Mouse (Mus musculus): ENCODE data around the gene Cdkn1a.

Gene Cdkn1a

DNA sequence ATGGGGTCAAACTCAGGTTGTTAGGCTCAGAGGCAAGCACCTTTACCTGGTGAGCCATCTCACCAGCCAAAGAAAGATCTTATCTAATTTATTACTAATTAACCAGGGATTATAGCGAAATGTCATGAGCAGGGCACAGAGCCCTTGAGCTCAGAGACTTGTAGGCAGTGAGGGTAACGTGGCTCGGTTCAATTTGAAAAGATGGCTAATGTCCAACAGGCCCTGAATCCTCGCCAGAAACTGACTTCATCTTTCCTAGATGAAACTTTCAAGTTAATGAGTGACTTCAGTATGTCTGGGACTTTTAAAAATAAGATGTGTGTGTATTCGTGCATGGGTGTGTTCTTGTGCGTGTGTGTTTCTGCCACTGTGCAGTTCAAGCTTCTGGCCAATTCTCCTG lies 32.0 kb downstream of the Cdkn1a start:
- no peak for DNase-seq

GRCm38 (mm10) chr17:29123578-29124174 lies 32.9 kb downstream of the Cdkn1a start:
- peak in 1 of 2 experiments; percentile 0 for DNase-seq

- DNase-seq: peak in 1 of 2 experiments; percentile 0
Measured at GRCm38 (mm10) chr17:29126561-29126960, 35.8 kb downstream of the Cdkn1a start.

DNA sequence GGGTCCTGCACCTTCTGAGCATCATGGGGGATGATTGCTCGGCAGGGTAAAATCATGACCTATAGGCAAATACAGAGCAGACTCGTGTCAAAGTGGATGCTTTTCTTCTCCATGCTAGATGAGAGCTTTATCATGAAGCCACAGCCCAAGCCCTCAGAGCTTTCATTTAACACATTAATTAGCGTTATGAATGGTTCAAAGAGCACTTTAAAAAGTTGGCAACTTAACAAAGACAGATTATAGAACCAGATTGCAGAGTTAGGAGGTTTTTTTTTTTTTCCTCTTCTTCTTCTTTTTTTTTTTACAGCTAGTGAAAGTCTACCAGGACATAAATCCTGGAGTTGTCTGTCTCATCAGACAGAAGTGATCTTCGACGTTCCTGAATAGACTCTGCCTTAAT lies 38.6 kb downstream of the Cdkn1a start:
- DNase-seq: no peak

DNA sequence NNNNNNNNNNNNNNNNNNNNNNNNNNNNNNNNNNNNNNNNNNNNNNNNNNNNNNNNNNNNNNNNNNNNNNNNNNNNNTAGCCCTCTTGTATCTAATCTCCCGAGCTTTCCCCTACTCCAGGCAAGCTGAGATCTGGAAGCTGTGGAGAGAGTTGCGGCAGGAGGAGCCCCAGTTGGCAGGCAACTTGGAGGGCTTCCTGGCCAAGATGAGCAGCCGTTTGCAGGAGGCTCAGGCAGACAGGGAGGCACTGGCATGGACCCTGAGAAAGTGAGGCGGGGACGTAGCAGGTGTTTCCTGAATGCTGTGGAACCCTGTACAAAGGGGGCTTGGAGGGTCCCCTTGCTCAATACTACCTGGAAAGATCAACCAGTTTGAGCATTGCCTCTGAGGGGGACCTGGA lies 44.3 kb downstream of the Cdkn1a start:
- DNase-seq: peak; percentile 43 to 59

DNA sequence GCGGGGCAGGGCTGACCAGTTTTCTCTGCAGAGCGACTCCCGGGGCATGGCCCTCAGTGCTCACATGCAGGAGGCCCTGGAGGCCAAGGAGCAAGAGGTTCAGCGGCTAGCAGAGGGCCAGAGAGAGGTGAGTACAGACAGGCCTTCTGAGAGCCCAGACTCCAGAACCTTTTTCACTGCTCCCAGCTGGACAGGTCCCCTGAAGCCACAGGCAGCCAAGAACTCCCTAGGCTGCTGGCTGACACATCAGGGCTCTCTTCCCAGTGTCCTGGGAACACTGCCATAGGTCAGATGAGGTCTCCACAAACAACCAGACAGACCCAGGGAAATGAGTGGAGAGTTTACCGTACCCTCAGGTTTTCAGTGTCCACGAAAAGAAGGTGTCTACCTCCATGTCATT lies 45.5 kb downstream of the Cdkn1a start:
- no peak for DNase-seq

GRCm38 (mm10) chr17:29137906-29138305 lies 47.1 kb downstream of the Cdkn1a start:
- DNase-seq: no peak

- DNase-seq: peak in 1 of 2 experiments; percentile 1
Measured at GRCm38 (mm10) chr17:29141577-29141976, 50.8 kb downstream of the Cdkn1a start.

DNA sequence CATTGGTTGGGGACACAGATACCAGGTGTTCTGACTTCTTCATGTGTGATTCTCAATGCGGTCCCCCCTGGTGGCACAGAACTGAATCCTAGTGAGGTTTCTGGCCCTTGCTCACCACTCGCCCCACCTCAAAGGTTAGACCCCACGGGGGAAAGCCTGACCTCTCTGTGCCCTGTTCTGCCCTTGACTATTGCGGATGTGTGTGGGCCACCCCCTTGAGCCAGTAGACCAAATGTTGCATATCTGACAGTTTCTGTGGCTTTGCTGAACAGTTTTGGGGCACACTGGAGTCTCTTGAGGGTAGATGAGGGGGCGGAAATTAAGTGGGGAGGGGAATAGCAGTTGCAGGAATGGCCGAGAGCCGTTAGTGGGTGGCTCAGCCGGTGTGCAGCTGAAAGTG lies 52.5 kb downstream of the Cdkn1a start:
- DNase-seq: peak; percentile 34 to 46

DNA sequence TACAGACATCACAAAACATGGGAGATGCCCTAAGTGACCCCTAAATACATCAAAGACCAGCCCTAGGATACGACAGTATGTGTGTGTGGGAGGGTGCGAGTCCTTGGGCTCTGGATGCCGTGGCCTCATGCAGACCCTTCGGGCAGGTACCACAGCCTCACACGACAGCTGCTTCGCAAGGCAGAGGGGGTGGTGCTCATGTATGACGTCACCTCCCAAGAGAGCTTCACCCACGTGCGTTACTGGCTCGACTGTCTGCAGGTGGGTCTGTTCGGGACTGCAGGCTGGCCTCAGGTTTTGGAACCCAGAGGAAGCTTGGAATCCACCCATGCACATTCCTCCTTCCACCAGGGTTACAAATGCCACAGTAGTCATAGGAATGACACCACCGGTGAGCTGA lies 54.3 kb downstream of the Cdkn1a start:
- DNase-seq: no peak

- peak in 1 of 2 experiments; percentile 60 for DNase-seq
Measured at GRCm38 (mm10) chr17:29147273-29147672, 56.5 kb downstream of the Cdkn1a start.

- no peak for DNase-seq
Measured at GRCm38 (mm10) chr17:29147773-29148172, 57.0 kb downstream of the Cdkn1a start.

DNA sequence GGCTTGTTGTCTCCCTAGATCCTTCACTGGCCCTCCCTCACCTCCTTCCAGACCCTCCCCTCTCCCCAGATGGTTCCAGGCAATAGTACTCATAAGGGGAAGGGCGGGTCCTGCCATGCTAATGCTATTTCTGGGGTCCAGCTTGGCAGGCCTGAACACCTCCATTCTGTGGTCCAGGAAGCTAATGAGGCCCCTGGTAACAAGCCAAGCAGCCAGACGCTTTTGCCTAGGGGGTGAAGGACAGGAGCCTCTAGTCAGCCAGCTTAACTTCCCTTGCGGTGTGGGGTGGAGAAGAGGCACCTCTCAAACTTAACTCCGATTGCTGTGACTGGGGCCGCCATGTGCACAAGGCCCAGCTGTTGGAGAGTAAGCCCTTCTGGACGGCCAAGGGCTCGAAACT lies 59.0 kb downstream of the Cdkn1a start:
- no peak for DNase-seq
